Mouse (Mus musculus) lung, embryonic 16.5 days (tissue): ENCODE measurements around the gene Rln1. TPM values are rescaled to one million over a fixed set of nuclear protein-coding genes. Genes with fewer than 3 reads are reported as not detected.

Source experiments
- ATAC-seq: fragments of 200-750 bp; cut with Nextera tagmentation; 2 replicates; pipeline ENCODE4 v1.8.0; 2017; ENCODE audit warnings: low read depth, mild to moderate bottlenecking, moderate library complexity
- H3K27ac ChIP-seq: fragments of 300-500 bp; sonication (generic); 2 replicates; pipeline ENCODE4 v1.5.1; 2014; ENCODE audit warnings: mild to moderate bottlenecking, control low read depth, low read length
- H3K27me3 ChIP-seq: fragments of 300-500 bp; sonication (generic); 2 replicates; pipeline ENCODE4 v1.6.1; 2014; ENCODE audit warnings: low read depth, low read length, mixed read lengths; ENCODE audit not compliant: control insufficient read depth, insufficient read depth
- H3K36me3 ChIP-seq: fragments of 300-500 bp; sonication (generic); 2 replicates; pipeline ENCODE4 v1.6.1; 2014; ENCODE audit warnings: low read length; ENCODE audit not compliant: control insufficient read depth, insufficient read depth
- H3K4me1 ChIP-seq: fragments of 300-500 bp; sonication (generic); replicated peaks from 2 replicates; pipeline ENCODE4 v1.6.1; 2014; ENCODE audit warnings: low read length, mixed read lengths; ENCODE audit not compliant: control insufficient read depth, insufficient read depth
- H3K4me2 ChIP-seq: fragments of 300-500 bp; sonication (generic); 2 replicates; pipeline ENCODE4 v1.6.1; 2014; ENCODE audit warnings: low read depth, low read length, control low read depth
- H3K4me3 ChIP-seq: fragments of 300-500 bp; sonication (generic); 2 replicates; pipeline ENCODE4 v1.5.1; 2014; ENCODE audit warnings: mild to moderate bottlenecking, low read length, control low read depth
- H3K9ac ChIP-seq: fragments of 300-500 bp; sonication (generic); 2 replicates; pipeline ENCODE4 v1.6.1; 2014; ENCODE audit warnings: low read length, control low read depth
- H3K9me3 ChIP-seq: fragments of 300-500 bp; sonication (generic); 2 replicates; pipeline ENCODE4 v1.6.1; 2016; ENCODE audit warnings: low read length; ENCODE audit not compliant: control insufficient read depth
- WGBS: fragments of 180-500 bp; shearing (Covaris S2); extraction: QIAGEN DNeasy Blood & Tissue Kit; methylation state at CpG from one replicate; pipeline ENCODE4 v1.1.7; 2014; 5-methylcytosine and 5-hydroxymethylcytosine counted together
- polyA plus RNA-seq: library from polyadenylated mRNA; unstranded; fragments of >200 nt; fragmentation: Nextera tagmentation; extraction: Ambion mirVana; gene quantifications from 2 replicates; pipeline ENCODE4 v1.2.1, GENCODE M21; 2015

Rln1 gene
- polyA plus RNA-seq = 0.14 TPM in 1 of 2 replicates, not detected in the other

- Histone ChIP-seq H3K27me3 (peaks cover 8% of the 10 kb centered on the region; the same call in 1 of the 2 replicates), H3K4me3 (peak within 1 kb of the TSS; percentile 31), H3K27ac (no peak within 1 kb of the TSS), H3K4me2 (peak within 1 kb of the TSS; percentile 60), H3K36me3 (no peaks in the 10 kb centered on the region), H3K9me3 (no peaks in the 10 kb centered on the region), H3K9ac (peak within 1 kb of the TSS; percentile 46), H3K4me1 (no peaks in the 10 kb centered on the region; the same call in 1 of the 2 replicates)
- peak; percentile 66; the same call in 1 of the 2 replicates for ATAC-seq
- 3% methylated on average over 23 of the region's 23 CpGs for WGBS
Observed at GRCm38 (mm10) chr19:29334068-29334745, at the start of gene Rln1. Rln1 (minus strand) TSS chr19:29334670.

DNA sequence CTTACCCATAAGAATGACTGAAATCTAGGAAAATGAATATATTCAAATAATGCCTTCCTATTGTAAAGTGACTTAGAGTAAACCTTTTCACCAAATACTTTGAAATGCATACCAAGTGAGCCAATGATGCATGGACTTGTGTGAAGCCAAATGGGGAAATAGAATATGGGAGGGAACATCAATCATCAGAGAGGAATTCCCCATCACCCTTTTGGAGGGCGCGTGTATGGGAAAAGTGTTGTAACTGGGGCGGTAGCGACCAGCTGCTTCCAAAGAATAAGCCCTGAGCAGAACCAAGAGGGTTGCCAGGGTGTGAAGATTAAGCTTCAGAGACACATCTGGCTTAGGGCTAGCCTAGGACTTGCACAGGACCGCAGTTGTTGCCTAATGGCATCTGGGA is 48.9 kb upstream of the Rln1 start:
- no peak overlapping the region for H3K4me3 ChIP-seq
- no peaks in the 10 kb centered on the region for H3K36me3 ChIP-seq
- no peak for ATAC-seq
- H3K9me3 ChIP-seq = no peaks in the 10 kb centered on the region
- WGBS = 85% methylated on average over 5 of the region's 5 CpGs
- H3K9ac ChIP-seq = no peak overlapping the region
- no peaks in the 10 kb centered on the region for H3K4me1 ChIP-seq
- H3K27me3 ChIP-seq = no peaks in the 10 kb centered on the region
- no peak overlapping the region for H3K27ac ChIP-seq
- H3K4me2 ChIP-seq = no peak overlapping the region

DNA sequence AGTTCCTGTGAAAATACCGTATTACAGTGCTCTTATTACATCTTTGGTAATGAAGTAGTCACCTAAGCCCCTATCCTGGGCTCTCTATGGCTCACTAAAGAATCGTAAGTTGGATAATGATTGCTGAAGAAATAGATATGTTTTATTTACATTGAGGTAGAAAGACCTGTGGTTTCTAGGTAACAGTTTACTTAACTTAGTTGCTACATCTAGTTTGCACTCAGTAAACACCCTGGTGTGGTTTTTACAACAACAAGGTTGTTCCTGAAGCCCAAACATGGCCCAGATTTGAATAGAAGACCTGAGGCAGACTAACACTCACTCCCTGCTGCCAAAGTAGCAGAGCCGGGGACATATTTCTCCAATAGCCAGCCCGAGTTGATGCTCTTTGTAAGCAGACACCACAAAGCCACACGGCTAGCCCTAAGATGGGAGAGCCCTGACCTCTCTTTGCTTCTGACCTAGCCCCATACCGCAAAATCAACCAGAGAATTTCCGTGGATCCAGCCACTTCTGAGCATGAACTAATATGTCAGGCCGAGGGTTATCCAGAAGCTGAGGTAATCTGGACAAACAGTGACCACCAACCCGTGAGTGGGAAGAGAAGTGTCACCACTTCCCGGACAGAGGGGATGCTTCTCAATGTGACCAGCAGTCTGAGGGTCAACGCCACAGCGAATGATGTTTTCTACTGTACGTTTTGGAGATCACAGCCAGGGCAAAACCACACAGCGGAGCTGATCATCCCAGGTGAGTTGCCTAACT is 45.6 kb upstream of the Rln1 start:
- H3K27me3 ChIP-seq = no peaks in the 10 kb centered on the region
- H3K9ac ChIP-seq = no peak overlapping the region
- no peak overlapping the region for H3K4me2 ChIP-seq
- H3K9me3 ChIP-seq = no peaks in the 10 kb centered on the region
- no peak overlapping the region for H3K27ac ChIP-seq
- H3K4me1 ChIP-seq = no peaks in the 10 kb centered on the region
- no peaks in the 10 kb centered on the region for H3K36me3 ChIP-seq
- no peak for ATAC-seq
- 82% methylated on average over 14 of the region's 14 CpGs for WGBS
- no peak overlapping the region for H3K4me3 ChIP-seq

- H3K36me3 ChIP-seq = no peaks in the 10 kb centered on the region
- H3K27me3 ChIP-seq = no peaks in the 10 kb centered on the region
- H3K4me2 ChIP-seq = no peak overlapping the region
- no peak overlapping the region for H3K27ac ChIP-seq
- H3K9ac ChIP-seq = no peak overlapping the region
- H3K4me1 ChIP-seq = 0 out of 2 replicates have a peak, but pooled peaks cover 2% of the 10 kb centered on the region
- ATAC-seq = no peak
- 73% methylated on average over 3 of the region's 3 CpGs for WGBS
- H3K4me3 ChIP-seq = no peak overlapping the region
- no peaks in the 10 kb centered on the region for H3K9me3 ChIP-seq
Observed at GRCm38 (mm10) chr19:29376382-29376781, 41.9 kb upstream of the Rln1 start.

GRCm38 (mm10) chr19:29374947-29375346 is 40.5 kb upstream of the Rln1 start:
- Histone ChIP-seq H3K27me3 (no peaks in the 10 kb centered on the region), H3K4me3 (no peak overlapping the region), H3K36me3 (no peaks in the 10 kb centered on the region), H3K27ac (no peak overlapping the region), H3K4me2 (no peak overlapping the region), H3K9ac (no peak overlapping the region), H3K9me3 (no peaks in the 10 kb centered on the region), H3K4me1 (0 out of 2 replicates have a peak, but pooled peaks cover 2% of the 10 kb centered on the region)
- ATAC-seq = no peak
- WGBS = 83% methylated on average over 9 of the region's 9 CpGs

DNA sequence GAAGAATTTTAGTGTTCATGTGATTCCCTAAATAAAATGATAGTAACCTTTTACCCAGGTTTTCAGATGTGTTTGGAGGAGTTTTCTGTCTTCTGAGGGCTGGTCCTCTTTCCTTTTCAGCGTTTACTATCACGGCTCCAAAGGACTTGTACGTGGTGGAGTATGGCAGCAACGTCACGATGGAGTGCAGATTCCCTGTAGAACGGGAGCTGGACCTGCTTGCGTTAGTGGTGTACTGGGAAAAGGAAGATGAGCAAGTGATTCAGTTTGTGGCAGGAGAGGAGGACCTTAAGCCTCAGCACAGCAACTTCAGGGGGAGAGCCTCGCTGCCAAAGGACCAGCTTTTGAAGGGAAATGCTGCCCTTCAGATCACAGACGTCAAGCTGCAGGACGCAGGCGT is 39.0 kb upstream of the Rln1 start:
- H3K9me3 ChIP-seq = no peaks in the 10 kb centered on the region
- H3K27me3 ChIP-seq = no peaks in the 10 kb centered on the region
- H3K27ac ChIP-seq = no peak overlapping the region
- H3K4me1 ChIP-seq = 0 out of 2 replicates have a peak, but pooled peaks cover 2% of the 10 kb centered on the region
- peak overlapping the region; percentile 43 for H3K4me2 ChIP-seq
- peak overlapping the region; percentile 14 for H3K4me3 ChIP-seq
- no peaks in the 10 kb centered on the region for H3K36me3 ChIP-seq
- peak overlapping the region; percentile 33 for H3K9ac ChIP-seq
- 27% methylated on average over 11 of the region's 11 CpGs for WGBS
- ATAC-seq = no peak

DNA sequence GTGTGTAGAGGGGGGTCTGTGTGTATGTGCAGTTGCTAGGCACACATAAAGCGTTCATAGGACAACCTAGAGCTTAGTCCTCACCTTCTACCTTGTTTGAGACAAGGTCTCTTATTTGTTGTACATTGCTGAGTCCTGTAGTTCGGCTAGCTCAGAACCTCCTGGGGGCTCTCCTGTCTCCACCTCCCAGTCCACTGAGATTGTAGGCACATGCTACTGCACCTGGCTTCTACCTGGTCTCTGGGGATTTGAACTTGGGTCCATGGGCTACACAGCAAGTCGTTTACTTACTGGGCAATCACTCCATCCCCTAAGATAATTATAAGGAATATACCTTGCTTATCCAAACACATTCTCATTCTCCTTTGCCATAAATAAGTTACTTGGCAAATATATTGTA is 38.2 kb upstream of the Rln1 start:
- H3K4me2 ChIP-seq = no peak overlapping the region
- H3K4me1 ChIP-seq = peaks cover 2% of the 10 kb centered on the region; the same call in 1 of the 2 replicates
- no peak overlapping the region for H3K4me3 ChIP-seq
- no peaks in the 10 kb centered on the region for H3K27me3 ChIP-seq
- H3K9me3 ChIP-seq = no peaks in the 10 kb centered on the region
- ATAC-seq = no peak
- H3K9ac ChIP-seq = no peak overlapping the region
- H3K36me3 ChIP-seq = no peaks in the 10 kb centered on the region
- WGBS = 82% methylated on average over 3 of the region's 3 CpGs
- no peak overlapping the region for H3K27ac ChIP-seq

- H3K4me1 ChIP-seq = peaks cover 6% of the 10 kb centered on the region; the same call in 1 of the 2 replicates
- no peaks in the 10 kb centered on the region for H3K27me3 ChIP-seq
- H3K9me3 ChIP-seq = no peaks in the 10 kb centered on the region
- no peak overlapping the region for H3K4me3 ChIP-seq
- 54% methylated on average over 4 of the region's 4 CpGs for WGBS
- H3K27ac ChIP-seq = no peak overlapping the region
- peak overlapping the region; percentile 33; the same call in 1 of the 2 replicates for H3K4me2 ChIP-seq
- no peak overlapping the region for H3K9ac ChIP-seq
- ATAC-seq = no peak
- no peaks in the 10 kb centered on the region for H3K36me3 ChIP-seq
Observed at GRCm38 (mm10) chr19:29372138-29372537, 37.7 kb upstream of the Rln1 start.
